Mouse (Mus musculus): ENCODE measurements around the gene Sdk2. TPM values are rescaled to one million over a fixed set of nuclear protein-coding genes. Genes with fewer than 3 reads are reported as not detected.

Gene Sdk2
- total and polyA plus RNA-seq, 3 experiments, result 0.13 TPM; not detected in 2

DNA sequence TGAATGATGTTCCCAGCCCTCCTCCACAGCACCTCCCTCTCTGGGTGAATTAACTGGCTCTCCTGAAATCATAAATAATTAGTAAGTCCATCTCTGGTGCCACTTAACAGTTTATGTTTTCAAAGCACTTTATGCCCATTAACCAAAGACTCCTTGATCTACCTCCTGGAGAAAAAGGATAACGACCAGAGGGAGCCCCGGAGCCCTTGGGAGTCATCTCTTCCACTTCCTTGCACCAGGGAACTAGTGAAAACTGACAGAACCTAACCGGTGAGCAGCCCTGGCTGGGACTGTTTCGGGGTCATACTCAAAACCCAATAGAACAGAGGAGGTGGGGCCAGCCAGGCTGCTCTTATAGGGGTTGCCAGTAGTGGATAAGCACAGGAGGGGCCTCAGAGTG is 22.5 kb downstream of the Sdk2 start:
- no peak overlapping the region for H3K27ac ChIP-seq (ENCODE audit: control insufficient read depth, low read depth, low read length)
- H3K36me3 ChIP-seq (ENCODE audit: control insufficient read depth in 1 of 2, insufficient read depth in 2 of 2, low read length in 2 of 2), result no peaks in the 10 kb centered on the region
- H3K4me1 ChIP-seq (ENCODE audit: control insufficient read depth in 1 of 2, insufficient read depth in 2 of 2, low read length in 2 of 2), result no peaks in the 10 kb centered on the region
- H3K4me3 ChIP-seq (ENCODE audit: control insufficient read depth in 1 of 2, insufficient read depth in 1 of 2, low read depth in 2 of 2, low read length in 2 of 2), result no peak overlapping the region
- H3K9me3 ChIP-seq (replicated peaks; ENCODE audit: insufficient read depth, low read length), result no peaks in the 10 kb centered on the region
- H3K9ac ChIP-seq (ENCODE audit: control insufficient read depth, low read depth, low read length, poor library complexity, severe bottlenecking), result no peak overlapping the region
- TF ChIP-seq POLR2A (IDR thresholded peaks at IDR 0.05; ENCODE audit: control insufficient read depth in 1 of 2, insufficient read depth in 1 of 2, low read depth in 1 of 2, low read length in 2 of 2, poor library complexity in 1 of 2), result no peak
- TF ChIP-seq SIN3A (IDR thresholded peaks at IDR 0.05; ENCODE audit: low read length), result no peak
- no peak for TF ChIP-seq EP300 (IDR thresholded peaks at IDR 0.05; ENCODE audit: low read depth in 1 of 2, low read length in 2 of 2)
- TF ChIP-seq ZC3H11A (IDR thresholded peaks at IDR 0.05; ENCODE audit: low read depth, low read length), result no peak
- no peak for TF ChIP-seq E2F4 (IDR thresholded peaks at IDR 0.05; ENCODE audit: borderline replicate concordance, low read depth, low read length)
- no peak for TF ChIP-seq MEF2A (IDR thresholded peaks at IDR 0.05; ENCODE audit: extremely low read depth, insufficient replicate concordance, low read depth, low read length, poor library complexity, severe bottlenecking)
- TF ChIP-seq NELFE (IDR thresholded peaks at IDR 0.05; ENCODE audit: low read depth, low read length), result no peak
- no peak for TF ChIP-seq UBTF (IDR thresholded peaks at IDR 0.05; ENCODE audit: borderline replicate concordance, insufficient read depth, low read depth, low read length)
- no peak for TF ChIP-seq POLR2AphosphoS5 (IDR thresholded peaks at IDR 0.05; ENCODE audit: borderline replicate concordance, low read depth, low read length)
- no peak for TF ChIP-seq ELF1 (IDR thresholded peaks at IDR 0.05; ENCODE audit: low read depth, low read length)
- TF ChIP-seq TBP (IDR thresholded peaks at IDR 0.05; ENCODE audit: low read depth, low read length), result no peak
- TF ChIP-seq ZNF384 (IDR thresholded peaks at IDR 0.05; ENCODE audit: low read depth, low read length), result no peak
- no peak for TF ChIP-seq RCOR1 (IDR thresholded peaks at IDR 0.05; ENCODE audit: low read depth, low read length)
- no peak for TF ChIP-seq NRF1 (IDR thresholded peaks at IDR 0.05; ENCODE audit: insufficient read depth, low read depth, low read length, poor library complexity, severe bottlenecking)
- no peak for TF ChIP-seq GABPA (IDR thresholded peaks at IDR 0.05; ENCODE audit: low read depth, low read length)
- TF ChIP-seq MYC (IDR thresholded peaks at IDR 0.05; ENCODE audit: low read depth, low read length), result no peak
- TF ChIP-seq TAL1 (IDR thresholded peaks at IDR 0.05; ENCODE audit: low read length), result no peak
- no peak for TF ChIP-seq USF1 (IDR thresholded peaks at IDR 0.05; ENCODE audit: low read depth, low read length)
- no peaks in the 10 kb centered on the region for H3K27me3 ChIP-seq (ENCODE audit: control insufficient read depth in 1 of 2, insufficient read depth in 2 of 2, low read length in 2 of 2)
- H3K79me2 ChIP-seq (ENCODE audit: control insufficient read depth, insufficient read depth, low read length, poor library complexity), result no peaks in the 10 kb centered on the region
- no peak for DNase-seq (ENCODE audit: low read depth, low spot score)

DNA sequence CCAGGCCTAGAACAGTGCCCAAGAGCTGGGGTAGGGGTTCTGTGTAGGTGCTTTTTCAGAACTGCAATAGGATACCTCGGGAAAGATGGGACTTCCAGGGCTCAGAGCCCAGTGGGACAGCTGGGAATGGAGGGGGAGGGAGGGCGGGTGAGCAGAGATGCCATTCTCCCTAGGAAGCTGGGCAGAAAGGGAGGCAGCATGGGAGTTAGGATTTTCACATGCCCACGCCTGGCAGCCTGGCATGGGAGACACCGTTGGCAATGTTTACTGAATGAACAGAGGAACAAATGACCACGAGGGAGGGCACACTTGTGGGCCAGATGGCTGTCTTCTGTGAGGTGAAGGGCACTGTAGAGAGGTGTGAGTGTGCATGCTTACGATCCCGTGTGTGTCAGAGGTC is 23.3 kb downstream of the Sdk2 start:
- Histone ChIP-seq H3K4me1 (ENCODE audit: control insufficient read depth in 1 of 2, insufficient read depth in 2 of 2, low read length in 2 of 2) (no peaks in the 10 kb centered on the region), H3K79me2 (ENCODE audit: control insufficient read depth, insufficient read depth, low read length, poor library complexity) (no peaks in the 10 kb centered on the region), H3K9me3 (replicated peaks; ENCODE audit: insufficient read depth, low read length) (no peaks in the 10 kb centered on the region), H3K27me3 (ENCODE audit: control insufficient read depth in 1 of 2, insufficient read depth in 2 of 2, low read length in 2 of 2) (no peaks in the 10 kb centered on the region), H3K9ac (ENCODE audit: control insufficient read depth, low read depth, low read length, poor library complexity, severe bottlenecking) (no peak overlapping the region), H3K4me3 (ENCODE audit: control insufficient read depth in 1 of 2, insufficient read depth in 1 of 2, low read depth in 2 of 2, low read length in 2 of 2) (no peak overlapping the region), H3K36me3 (ENCODE audit: control insufficient read depth in 1 of 2, insufficient read depth in 2 of 2, low read length in 2 of 2) (no peaks in the 10 kb centered on the region), H3K27ac (ENCODE audit: control insufficient read depth, low read depth, low read length) (no peak overlapping the region)
- no peak for DNase-seq (ENCODE audit: low read depth, low spot score)
- no peak for TF ChIP-seq POLR2A (IDR thresholded peaks at IDR 0.05; ENCODE audit: control insufficient read depth in 1 of 2, insufficient read depth in 1 of 2, low read depth in 1 of 2, low read length in 2 of 2, poor library complexity in 1 of 2)
- TF ChIP-seq USF1 (IDR thresholded peaks at IDR 0.05; ENCODE audit: low read depth, low read length), result no peak
- TF ChIP-seq TBP (IDR thresholded peaks at IDR 0.05; ENCODE audit: low read depth, low read length), result no peak
- no peak for TF ChIP-seq TCF12 (IDR thresholded peaks at IDR 0.05; ENCODE audit: low read depth, low read length)
- TF ChIP-seq GATA1 (IDR thresholded peaks at IDR 0.05; ENCODE audit: low read depth, low read length), result no peak
- TF ChIP-seq JUND (IDR thresholded peaks at IDR 0.05; ENCODE audit: low read depth, low read length), result no peak
